Mouse (Mus musculus): ENCODE measurements around the gene Ccnc.
"Not testable (repeated sequence)": the region's sequence is repeated elsewhere in the genome, so short reads cannot be mapped to it uniquely, and the experiment has no call there.

Ccnc gene

DNA sequence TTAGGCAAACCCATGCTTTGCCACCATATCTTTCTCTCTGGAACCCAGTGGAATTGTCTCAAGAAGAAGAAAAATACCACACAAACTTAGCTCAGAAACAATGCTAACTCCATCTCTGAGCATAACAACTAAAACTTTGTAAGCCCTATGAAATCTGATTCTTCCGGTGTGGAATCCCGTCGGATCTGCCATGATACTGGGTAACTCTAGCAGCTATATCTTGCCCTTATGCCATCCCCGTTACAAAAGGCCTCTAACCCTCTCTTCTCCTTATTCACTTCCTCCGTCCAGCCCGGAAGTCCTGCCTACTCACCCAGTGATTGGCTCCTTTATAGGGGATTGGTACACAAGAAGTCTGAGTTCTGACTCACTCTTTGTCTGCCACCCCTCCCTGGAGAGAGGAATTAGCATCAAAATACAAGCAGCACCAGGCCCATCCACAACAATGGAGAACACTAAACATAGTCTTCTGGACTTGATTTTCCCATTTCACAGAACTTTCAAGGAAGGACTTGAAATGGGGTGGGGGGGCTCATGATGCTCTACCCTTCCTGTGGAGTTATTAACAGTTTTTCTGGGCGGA, 4.7 kb upstream of the Ccnc start:
- DNase-seq (ENCODE audit: extremely low spot score, low read depth, low spot score) = no peak

DNA sequence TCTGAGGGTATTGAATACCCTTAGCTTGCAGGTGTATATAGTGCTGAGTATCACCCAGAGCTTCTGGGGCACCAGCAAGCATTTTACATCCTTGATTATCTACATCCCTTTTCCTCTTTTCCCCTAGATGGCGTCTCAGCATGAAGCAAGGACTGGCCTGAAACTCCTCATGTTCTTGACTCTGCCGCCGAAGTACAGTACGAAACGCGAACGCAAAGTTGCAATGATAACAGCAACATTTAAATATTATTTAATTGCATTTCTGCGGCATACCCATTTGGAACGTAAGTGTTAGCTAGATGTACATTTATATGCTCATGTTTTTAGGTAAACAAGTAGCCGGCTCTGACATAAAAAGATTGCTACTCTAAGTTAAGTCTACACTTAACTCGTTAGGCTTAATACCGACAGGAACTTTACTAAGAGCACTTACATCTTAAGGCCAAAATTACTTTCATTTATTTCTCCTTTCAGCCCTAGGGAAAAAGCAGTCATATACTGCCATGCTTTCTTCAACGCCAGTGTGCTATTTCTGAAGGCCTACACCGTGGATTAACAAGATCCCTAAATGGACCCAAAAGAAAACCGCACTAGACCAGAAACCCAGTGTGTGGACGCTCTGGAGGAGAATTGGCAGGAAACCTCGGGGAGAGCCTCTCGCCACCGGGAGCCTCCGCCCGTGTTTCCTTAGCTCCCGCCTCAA, 438 bp upstream of the Ccnc start:
- DNase-seq (ENCODE audit: extremely low spot score, low read depth, low spot score) = peak; percentile 50

DNA sequence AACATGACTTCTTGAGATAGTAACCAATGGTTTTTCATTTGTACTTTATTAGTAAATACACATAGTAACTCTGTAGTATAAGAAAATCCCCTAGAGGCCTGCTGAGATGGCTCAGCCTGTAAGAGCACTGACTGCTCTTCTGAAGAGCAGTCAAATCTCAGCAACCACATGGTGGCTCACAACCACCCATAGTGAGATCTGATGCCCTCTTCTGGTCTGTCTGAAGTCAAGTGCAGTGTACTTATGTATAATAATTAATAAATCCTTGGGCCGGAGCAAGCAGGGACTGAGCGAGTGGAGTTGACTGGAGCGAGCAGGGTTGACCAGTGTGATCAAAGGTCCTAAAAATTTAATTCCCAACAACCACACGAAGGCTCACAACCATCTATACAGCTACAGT, 11.7 kb downstream of the Ccnc start:
- DNase-seq (ENCODE audit: extremely low spot score, low read depth, low spot score) = no peak

DNA sequence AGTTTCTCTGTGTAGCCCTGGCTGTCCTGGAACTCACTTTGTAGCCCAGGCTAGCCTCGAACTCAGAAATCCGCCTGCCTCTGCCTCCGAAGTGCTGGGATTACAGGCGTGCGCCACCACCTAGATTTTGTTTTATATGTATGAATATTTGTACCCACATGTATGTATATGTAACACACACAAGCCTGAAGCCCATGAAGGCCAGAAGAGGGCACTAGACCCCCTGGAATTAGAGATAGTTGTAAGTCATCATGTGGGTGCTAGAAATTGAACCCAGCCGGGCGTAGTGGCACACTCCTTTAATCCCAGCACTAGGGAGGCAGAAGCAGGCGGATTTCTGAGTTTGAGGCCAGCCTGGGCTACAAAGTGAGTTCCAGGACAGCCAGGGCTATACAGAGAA, 16.6 kb downstream of the Ccnc start:
- not testable (repeated sequence) for DNase-seq (ENCODE audit: extremely low spot score, low read depth, low spot score)

DNA sequence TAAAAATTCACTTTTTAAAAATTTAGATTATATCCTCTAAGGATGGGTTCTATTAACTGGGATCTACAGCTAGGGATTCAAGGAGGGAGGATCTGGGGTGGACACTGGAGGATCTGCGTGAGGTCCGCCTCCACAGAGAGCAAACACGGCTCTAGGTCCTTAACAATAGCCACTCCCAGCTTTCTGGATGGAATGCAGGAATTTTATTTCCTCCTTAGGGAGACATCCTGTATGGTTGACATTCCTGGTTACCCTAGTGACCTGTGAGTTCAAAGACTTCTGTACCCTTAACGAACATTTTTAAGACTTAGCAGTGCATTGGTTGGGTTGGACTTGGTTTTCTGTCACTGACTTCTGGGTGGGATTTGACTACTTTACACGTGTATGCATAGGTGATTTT, 18.2 kb downstream of the Ccnc start:
- DNase-seq (ENCODE audit: extremely low spot score, low read depth, low spot score) = no peak

DNA sequence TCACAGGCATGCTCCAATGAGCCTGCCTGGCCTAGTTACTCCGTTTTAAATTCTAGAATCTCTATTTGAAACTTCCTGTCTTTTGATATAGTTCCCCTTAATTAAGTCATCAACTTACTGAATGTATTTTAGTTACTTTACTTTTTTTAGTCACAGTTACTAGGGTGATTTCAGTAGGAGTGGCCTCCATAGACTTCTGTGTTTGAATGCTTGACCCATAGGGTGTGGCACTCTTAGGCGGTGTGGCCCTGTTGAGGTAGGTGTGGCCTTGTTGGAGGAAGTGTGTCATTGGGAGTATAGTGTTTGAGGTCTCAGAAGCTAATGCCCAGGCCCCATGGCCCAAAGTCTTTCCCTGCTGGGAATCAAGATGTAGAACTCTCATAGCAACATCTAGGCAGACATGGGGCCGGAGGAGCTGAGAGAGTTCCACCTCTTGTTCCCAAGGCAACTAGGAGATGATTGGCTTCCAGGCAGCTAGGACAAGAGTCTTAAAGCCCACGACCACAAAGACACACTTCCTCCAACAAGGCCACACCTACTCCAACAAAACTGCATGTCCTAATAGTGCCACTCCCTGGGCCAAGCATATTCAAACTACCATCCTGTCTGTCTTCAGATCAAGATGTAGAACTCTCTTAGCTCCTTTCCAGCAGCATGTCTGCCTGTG, 27.8 kb downstream of the Ccnc start:
- no peak for DNase-seq (ENCODE audit: extremely low spot score, low read depth, low spot score)

DNA sequence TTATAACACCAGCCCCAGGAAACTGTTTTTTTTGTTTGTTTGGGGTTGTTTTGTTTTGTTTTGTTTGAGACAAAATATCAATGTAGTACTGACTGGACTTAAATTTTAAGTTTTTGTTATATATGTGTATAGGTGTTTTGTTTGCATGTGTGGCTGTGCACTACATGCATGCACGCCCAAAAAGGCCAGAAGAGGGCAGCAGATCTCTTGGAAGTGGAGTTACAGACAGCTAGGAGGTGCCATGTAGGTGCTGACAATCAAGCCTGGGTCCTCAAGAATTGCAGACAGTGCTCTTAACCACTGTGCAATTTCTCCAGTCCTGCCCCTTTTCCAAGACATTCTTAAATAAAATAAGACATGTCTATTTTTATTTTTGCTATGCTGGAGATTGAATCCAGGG, 31.4 kb downstream of the Ccnc start:
- DNase-seq (ENCODE audit: extremely low spot score, low read depth, low spot score) = no peak

DNA sequence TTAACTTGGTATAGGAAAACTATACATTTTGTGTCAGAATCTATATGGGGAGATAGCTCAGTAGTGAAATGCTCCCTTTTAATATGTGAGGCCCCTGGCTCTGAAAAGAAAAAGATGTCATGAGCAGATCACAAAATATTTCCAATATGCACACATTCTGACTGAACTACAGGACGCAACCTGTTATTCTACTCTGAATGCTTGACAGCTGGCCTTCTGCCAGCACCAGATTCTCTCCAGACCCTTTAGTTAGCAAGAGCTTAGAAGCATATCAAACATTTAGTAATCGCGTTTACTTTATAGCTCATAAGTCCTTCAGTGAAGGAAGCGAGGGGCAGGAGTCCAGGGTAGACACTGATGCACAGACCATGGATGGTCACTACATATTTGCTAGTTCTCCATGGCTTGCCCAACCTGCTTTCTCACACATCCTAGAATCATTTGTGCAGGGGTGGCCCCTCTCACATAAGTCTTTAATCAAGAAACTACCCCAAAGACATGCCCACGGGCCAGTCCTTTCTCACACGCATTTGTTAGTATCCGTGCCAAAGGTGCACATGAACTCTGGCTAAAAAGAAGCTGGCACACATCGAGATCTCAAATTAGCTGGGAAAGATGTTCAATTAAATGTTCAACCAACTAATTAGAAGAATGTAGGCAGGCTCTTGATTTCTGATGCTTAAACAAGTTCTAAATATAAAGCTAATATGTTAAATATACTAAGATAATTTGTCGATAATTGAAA, 34.1 kb downstream of the Ccnc start:
- DNase-seq (ENCODE audit: extremely low spot score, low read depth, low spot score) = no peak

DNA sequence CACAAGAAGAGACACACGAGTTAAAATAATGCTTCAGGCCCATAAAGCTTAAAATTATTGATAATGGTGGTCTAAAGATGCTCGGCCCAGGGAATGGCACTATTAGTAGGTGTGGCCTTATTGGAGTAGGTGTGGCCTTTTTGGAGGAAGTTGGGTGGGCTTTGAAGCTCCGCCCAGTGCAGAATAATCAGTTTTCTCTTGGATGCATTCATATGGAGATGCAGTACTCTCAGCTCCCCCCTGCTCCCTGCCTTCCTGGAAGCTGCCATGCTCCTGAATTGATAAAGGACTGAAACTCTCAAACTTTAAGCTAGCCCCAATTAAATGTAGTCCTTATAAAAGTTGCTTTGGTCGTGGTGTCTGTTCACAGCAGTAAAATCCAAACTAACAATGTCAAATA, 36.3 kb downstream of the Ccnc start:
- no peak for DNase-seq (ENCODE audit: extremely low spot score, low read depth, low spot score)

DNA sequence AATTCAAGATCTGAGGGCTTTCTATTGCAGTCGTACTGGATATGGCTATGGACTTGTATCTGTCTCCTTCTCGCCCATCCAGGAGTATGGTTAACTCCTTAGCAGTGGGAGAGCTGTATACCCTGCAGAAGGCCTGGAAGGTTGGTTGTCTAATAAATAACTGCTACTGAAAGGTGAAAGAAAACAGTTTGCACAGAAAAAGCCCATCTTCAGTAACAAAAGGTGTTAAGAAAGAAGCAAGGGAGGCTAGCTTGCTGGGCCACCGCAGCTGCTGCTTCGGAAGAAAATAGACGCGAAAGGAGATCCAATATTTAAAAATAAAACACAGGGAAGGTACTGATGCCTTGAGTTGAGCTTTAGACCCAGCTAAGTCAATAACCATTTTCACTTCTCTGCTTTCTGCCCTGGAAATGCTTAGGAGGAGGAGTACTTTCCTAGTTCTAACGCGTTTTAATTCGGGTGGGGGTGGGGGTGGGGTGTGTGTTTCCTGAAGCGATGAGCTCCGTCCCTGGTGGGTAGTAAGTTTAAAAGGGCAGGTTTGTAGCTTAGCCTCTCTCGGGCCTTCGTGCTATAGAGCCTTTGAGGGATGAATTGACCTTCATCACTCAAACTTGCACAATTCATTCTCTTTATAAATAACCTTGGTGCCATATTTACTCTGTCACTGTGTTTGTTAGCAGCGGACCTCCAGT, 38.8 kb downstream of the Ccnc start:
- no peak for DNase-seq (ENCODE audit: extremely low spot score, low read depth, low spot score)

DNA sequence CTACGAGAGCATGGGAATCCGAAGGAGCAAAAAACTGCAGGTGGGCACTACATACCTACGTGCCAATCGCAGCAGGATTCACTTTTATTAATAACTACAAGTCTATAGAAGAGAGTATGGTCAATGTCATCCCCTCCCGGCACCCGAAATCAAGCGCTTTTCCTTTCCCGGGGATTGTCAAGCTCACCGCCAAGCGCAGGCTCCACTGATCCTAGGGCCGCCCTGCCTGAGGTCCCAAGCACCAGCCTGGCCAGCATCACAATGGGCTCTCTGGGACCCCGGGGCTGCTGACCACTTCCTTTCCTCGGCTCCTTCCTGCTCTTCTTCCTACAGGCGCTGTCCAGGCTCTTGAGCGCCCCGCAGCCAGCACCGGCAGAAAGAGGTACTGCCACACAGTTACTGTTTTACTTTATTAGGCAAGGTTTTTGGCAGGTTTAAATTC, 39.4 kb downstream of the Ccnc start, which contains the start of the genes Usp45 and Tstd3:
Gene Usp45 (plus strand): TSS at position 294 of the 442 bp plus-strand sequence.
Gene Tstd3 (minus strand): TSS at position 350 of the 442 bp plus-strand sequence.
- DNase-seq (ENCODE audit: extremely low spot score, low read depth, low spot score) = no peak

DNA sequence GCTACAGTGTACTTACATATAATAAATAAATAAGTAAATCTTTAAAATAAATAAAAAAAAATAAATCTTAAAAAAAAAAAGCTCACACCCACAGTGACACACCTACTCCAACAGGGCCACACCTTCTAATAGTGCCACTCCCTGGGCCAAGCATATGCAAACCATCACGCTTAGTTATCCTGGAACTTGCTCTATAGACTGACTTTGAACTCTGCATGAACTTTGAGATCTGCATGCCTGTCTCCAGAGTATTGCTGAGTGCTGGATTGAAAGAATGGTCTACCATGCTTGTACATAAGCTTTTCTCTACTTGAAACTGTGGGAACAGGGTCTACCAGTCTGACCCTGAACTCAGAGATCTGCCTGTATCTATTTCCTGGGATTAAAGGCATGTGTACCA, 43.6 kb downstream of the Ccnc start:
- DNase-seq (ENCODE audit: extremely low spot score, low read depth, low spot score) = no peak

DNA sequence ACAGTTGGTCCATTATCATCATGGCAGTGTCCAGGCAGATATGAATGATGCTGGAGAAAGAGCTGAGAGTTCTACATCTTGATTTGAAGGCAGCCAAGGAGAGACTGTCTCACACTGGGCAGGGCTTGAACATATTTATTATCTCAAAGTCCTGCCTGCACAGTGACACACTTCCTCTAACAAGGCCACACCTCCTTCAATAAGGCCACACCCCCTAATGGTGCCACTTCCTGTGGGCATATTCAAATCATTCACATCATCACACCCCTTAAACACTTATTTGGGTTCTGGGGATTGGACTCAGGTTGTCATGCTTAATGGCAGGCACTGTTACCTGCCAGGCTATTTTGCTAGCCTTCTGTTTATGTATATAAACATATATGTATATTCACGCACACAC, 44.8 kb downstream of the Ccnc start:
- DNase-seq (ENCODE audit: extremely low spot score, low read depth, low spot score) = no peak

DNA sequence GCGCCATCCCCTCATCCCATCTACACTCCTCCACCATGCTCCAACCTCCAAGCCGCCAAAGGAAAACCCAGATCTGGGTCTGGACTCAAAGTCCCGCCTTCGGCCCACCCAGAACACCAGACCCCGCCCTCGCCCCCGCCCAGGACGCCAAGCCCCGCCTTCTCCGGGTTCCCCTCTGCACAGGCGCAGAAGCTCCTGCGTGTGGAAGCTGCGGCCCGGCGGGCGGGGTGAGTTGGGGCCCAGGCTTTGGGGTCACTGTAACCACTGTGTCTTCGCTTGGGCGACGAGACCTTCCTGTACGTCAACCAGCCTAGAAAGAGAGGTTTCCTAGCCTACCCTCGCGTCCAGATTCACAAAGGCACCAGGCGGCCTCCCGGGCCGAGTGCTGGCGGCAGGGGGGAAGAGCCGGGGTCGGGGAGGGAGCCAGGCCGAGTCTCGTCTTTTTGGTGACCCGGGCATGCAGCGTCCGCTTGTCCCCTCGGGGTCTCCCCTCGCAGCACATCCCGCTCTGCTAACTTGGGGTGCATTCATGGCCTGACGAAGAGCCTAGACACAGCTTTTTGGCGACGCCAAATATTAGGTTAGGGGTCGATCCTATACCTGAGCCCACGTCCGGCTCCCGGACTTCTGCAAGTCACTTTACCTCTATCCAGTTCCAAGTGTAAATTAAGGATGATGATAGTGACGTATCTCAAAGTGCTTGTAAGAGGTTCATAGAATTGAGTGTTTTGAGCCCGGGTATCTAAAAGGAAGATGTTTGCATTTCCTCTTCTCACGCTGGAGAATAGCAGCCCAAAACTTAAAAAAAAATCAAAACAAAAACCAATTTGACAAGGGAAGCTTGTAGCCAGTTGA, 48.8 kb downstream of the Ccnc start:
- DNase-seq (ENCODE audit: extremely low spot score, low read depth, low spot score) = no peak

DNA sequence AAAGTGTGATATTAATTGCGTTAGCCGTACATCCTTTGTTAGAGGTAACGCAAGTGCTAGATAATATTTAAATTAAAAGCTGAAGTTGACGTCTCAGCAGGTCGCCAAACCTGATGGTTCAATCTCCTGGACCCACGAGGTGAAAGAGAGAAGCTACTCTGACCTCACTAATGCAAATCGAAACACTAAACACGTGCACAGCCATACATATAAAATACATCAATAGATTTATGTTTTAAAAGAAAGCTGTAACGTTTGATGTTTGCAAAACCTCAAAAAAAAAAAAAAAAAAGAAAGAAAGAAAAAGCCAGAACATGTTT, 49.4 kb downstream of the Ccnc start:
- DNase-seq (ENCODE audit: extremely low spot score, low read depth, low spot score) = no peak

DNA sequence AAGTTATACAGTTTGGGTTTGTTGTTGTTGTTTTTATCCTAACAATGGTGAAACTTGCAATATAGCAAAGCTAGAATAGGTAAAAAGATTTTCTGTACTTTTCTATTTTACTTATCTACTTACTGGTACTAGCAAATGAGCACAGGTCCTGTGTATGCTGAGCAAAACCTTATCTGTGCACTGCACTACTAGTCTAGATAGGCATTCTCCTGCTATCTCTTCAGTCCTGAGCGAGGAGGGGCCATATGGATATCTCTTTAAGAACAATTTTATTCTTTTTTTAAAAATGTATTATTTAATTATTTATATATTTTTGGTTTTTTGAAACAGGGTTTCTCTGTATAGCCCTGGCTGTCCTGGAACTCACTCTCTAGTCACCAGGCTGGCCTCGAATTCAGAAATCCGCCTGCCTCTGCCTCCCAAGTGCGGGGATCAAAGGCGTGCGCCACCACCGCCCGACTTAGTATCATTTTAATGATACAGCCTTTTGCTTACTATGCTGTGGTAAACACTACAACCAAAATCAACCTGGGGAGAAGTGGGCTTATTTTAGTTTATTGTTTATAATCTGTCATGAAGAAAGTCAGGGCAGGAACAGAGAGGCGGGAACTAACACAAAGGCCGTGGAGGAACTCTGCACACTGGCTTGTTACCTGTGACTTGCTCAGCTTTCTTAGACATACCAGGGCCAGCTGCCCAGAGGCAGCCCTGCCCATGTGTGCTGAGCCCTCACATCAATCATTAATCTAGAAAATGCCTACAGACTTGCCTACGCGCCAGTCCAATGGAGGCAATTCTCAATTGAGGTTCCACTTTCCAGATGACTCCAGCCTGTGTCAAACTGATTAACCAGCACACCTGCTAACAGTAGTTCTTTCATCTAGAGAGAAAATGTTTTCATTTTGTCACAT, 53.6 kb downstream of the Ccnc start:
- no peak for DNase-seq (ENCODE audit: extremely low spot score, low read depth, low spot score)

DNA sequence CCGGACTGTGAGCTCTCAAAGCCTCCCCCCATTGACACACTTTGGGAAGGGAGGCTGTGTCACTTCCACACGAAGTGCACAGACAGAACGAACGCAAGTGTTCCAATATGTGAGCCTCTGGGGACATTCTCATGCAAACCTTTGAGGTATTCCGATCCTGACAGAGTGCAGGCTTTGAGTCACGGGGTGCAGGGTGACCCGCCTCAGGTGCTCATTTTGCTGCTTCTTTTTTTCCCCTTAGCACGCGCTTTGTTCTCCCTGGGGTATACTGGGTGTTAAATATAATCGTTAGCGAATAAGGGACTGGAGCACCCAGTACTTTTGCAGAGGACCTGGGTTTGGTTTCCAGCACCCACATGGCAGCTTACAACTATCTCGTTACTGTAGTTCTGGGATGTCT, 58.8 kb downstream of the Ccnc start:
- no peak for DNase-seq (ENCODE audit: extremely low spot score, low read depth, low spot score)

DNA sequence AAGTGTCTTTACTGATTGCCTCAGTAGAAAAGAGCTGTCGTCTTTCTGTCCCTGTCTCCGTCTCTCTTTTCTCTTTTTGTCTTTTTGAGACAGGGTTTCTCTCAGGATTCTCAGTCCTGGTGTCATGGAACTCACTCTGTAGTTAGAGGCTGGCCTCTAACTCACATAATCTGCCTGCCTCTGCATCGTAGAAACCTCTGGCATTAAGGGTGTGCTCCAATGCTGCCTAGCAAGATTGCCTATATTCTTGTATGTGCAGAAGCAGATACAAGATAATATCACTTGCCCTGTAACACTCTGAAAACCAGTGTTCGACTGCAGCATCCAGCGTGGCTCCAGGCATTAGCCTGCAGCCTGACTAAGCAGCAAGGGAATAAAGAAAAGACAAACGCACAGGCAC, 61.4 kb downstream of the Ccnc start:
- DNase-seq (ENCODE audit: extremely low spot score, low read depth, low spot score) = no peak

DNA sequence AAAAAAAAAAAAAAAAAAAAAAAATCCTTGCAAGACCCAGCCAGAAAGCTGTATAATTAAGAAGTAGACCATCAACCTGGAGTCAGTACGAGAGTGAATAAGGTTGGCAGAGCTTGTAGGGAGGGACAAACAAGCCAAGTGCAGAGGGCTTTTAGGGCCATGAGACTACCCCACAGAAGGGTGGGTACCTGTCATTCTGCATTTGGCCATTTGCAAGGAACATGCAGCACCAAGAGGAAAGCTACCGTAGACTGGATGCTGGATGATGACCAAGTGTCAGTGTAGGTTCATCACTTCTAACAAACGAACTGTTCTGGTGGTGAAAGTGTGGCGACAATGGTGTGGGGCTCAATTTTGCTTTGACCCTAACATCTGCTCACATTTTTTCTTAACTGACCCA, 62.3 kb downstream of the Ccnc start:
- no peak for DNase-seq (ENCODE audit: extremely low spot score, low read depth, low spot score)

All from hindlimb bud, embryonic 11.5 days (tissue).